Mouse (Mus musculus) kidney, postnatal 14 days (tissue): ENCODE measurements around the gene Pde7b.
A peak's percentile ranks its signal among the peaks of the same experiment; 100 is the strongest.

Source experiments
- DNase-seq: peaks from one replicate; pipeline ENCODE4 v3.0.0; 2022; ENCODE audit warnings: mixed read lengths

Pde7b gene

GRCm38 (mm10) chr10:20418202-20418855 is 306.5 kb downstream of the Pde7b start:
- no peak for DNase-seq

- DNase-seq: no peak
Observed at GRCm38 (mm10) chr10:20409181-20409580, 315.7 kb downstream of the Pde7b start.

- peak; percentile 23 for DNase-seq
Observed at GRCm38 (mm10) chr10:20408336-20408735, 316.5 kb downstream of the Pde7b start.

- DNase-seq: peak; percentile 58
Observed at GRCm38 (mm10) chr10:20405471-20405870, 319.4 kb downstream of the Pde7b start.

GRCm38 (mm10) chr10:20402941-20403340 is 321.9 kb downstream of the Pde7b start:
- no peak for DNase-seq

GRCm38 (mm10) chr10:20400406-20400805 is 324.5 kb downstream of the Pde7b start:
- no peak for DNase-seq

- DNase-seq: no peak
Observed at GRCm38 (mm10) chr10:20398641-20399390, 326.1 kb downstream of the Pde7b start.

- no peak for DNase-seq
Observed at GRCm38 (mm10) chr10:20398224-20398623, 326.7 kb downstream of the Pde7b start.

GRCm38 (mm10) chr10:20395778-20396177 is 329.1 kb downstream of the Pde7b start:
- no peak for DNase-seq

GRCm38 (mm10) chr10:20394815-20395214 is 330.1 kb downstream of the Pde7b start:
- DNase-seq: no peak

- DNase-seq: no peak
Observed at GRCm38 (mm10) chr10:20390568-20390967, 334.3 kb downstream of the Pde7b start.

- no peak for DNase-seq
Observed at GRCm38 (mm10) chr10:20382807-20383419, 342.0 kb downstream of the Pde7b start.

GRCm38 (mm10) chr10:20381352-20381751 is 343.5 kb downstream of the Pde7b start:
- DNase-seq: no peak

- DNase-seq: no peak
Observed at GRCm38 (mm10) chr10:20380798-20381197, 344.1 kb downstream of the Pde7b start.

- no peak for DNase-seq
Observed at GRCm38 (mm10) chr10:20379071-20379735, 345.7 kb downstream of the Pde7b start.

GRCm38 (mm10) chr10:20377621-20378020 is 347.3 kb downstream of the Pde7b start:
- no peak for DNase-seq

GRCm38 (mm10) chr10:20372046-20372445 is 352.8 kb downstream of the Pde7b start:
- no peak for DNase-seq

- DNase-seq: no peak
Observed at GRCm38 (mm10) chr10:20362450-20363118, 362.3 kb downstream of the Pde7b start.

- peak; percentile 20 for DNase-seq
Observed at GRCm38 (mm10) chr10:20361542-20362449, 363.1 kb downstream of the Pde7b start.

GRCm38 (mm10) chr10:20348894-20349293 is 376.0 kb downstream of the Pde7b start:
- no peak for DNase-seq
